Mouse (Mus musculus) ES-E14 (cell line): ENCODE results near the gene Ddah2. TPM values are rescaled to one million over a fixed set of nuclear protein-coding genes. Genes with fewer than 3 reads are reported as not detected.
"Not testable (repeated sequence)": the region's sequence is repeated elsewhere in the genome, so short reads cannot be mapped to it uniquely, and the experiment has no call there.

Experiments used
- DNase-seq: peaks from one replicate; pipeline ENCODE4 v3.0.0-alpha.2; 2013; ENCODE audit warnings: low read depth, low spot score
- H3K27ac ChIP-seq: 2 replicates; pipeline ENCODE4 v1.5.1; 2012; ENCODE audit warnings: low read depth, mild to moderate bottlenecking, low read length, moderate library complexity, mixed read lengths; ENCODE audit not compliant: poor library complexity, insufficient read depth, severe bottlenecking
- H3K36me3 ChIP-seq: 2 replicates; pipeline ENCODE4 v1.6.1; 2012; ENCODE audit warnings: mild to moderate bottlenecking, low read length, moderate library complexity, mixed read lengths; ENCODE audit not compliant: control insufficient read depth, poor library complexity, insufficient read depth, severe bottlenecking
- H3K4me1 ChIP-seq, 2 experiments: fragments of 150-350 bp in 1 of 2; sonication (generic) in 1 of 2; 2 replicates each; pipeline ENCODE4 v1.6.1; 2012; ENCODE audit warnings: low read length in 2 of 2, mild to moderate bottlenecking in 1 of 2, mixed read lengths in 1 of 2; ENCODE audit not compliant: control insufficient read depth in 2 of 2, insufficient read depth in 2 of 2, poor library complexity in 1 of 2
- H3K4me3 ChIP-seq, 2 experiments: fragments of 150-350 bp in 1 of 2; sonication (generic) in 1 of 2; 2 replicates each; pipeline ENCODE4 v1.5.1; 2012; ENCODE audit warnings: low read length in 2 of 2, low read depth in 1 of 2, mild to moderate bottlenecking in 1 of 2, mixed read lengths in 1 of 2; ENCODE audit not compliant: insufficient read depth in 1 of 2, poor library complexity in 1 of 2, severe bottlenecking in 1 of 2
- H3K9ac ChIP-seq: 2 replicates; pipeline ENCODE4 v1.6.1; 2012; ENCODE audit warnings: low read depth, mild to moderate bottlenecking, low read length, mixed read lengths; ENCODE audit not compliant: poor library complexity, insufficient read depth, severe bottlenecking
- H3K9me3 ChIP-seq: fragments of 150-350 bp; sonication (generic); 2 replicates; pipeline ENCODE4 v1.6.1; 2012; ENCODE audit warnings: low read depth, mild to moderate bottlenecking, low read length; ENCODE audit not compliant: control insufficient read depth, insufficient read depth
- CHD2 ChIP-seq: IDR thresholded peaks from 2 replicates; pipeline ENCODE4 v1.6.1; 2014; ENCODE audit warnings: mild to moderate bottlenecking, low read depth, low read length, inconsistent platforms
- HCFC1 ChIP-seq: IDR thresholded peaks from 2 replicates; pipeline ENCODE4 v1.6.1; 2012; ENCODE audit warnings: low read length, inconsistent platforms, borderline replicate concordance; ENCODE audit not compliant: insufficient read depth
- MAFK ChIP-seq: IDR thresholded peaks from 2 replicates; pipeline ENCODE4 v1.6.1; 2014; ENCODE audit warnings: mild to moderate bottlenecking, low read depth, low read length, inconsistent platforms; ENCODE audit not compliant: insufficient read depth
- ZC3H11A ChIP-seq: IDR thresholded peaks from 2 replicates; pipeline ENCODE4 v1.6.1; 2012; ENCODE audit warnings: low read depth, mild to moderate bottlenecking, inconsistent platforms, low read length, borderline replicate concordance
- ZNF384 ChIP-seq: IDR thresholded peaks from 2 replicates; pipeline ENCODE4 v1.6.1; 2012; ENCODE audit warnings: low read depth, low read length, inconsistent platforms
- in situ Hi-C, 2 experiments: fragments of 600-800 bp; cut with MboI; formaldehyde crosslinking; loops; one replicate each; pipeline ENCODE4 v1.15.1; 2025; ENCODE audit warnings: low sequenced_read_pairs in 2 of 2, inconsistent platforms in 1 of 2; ENCODE audit not compliant: unreplicated experiment in 2 of 2
- total RNA-seq: library from RNA; depleted of rRNA; stranded (reverse); fragments of 300-350 nt; gene quantifications from 2 replicates; pipeline ENCODE4 v1.2.3, GENCODE M21; 2012

The Ddah2 gene
- total RNA-seq, 1 experiment: 45.0 TPM

GRCm38 (mm10) chr17:35031880-35032279 is 27.0 kb upstream of the Ddah2 start:
- no peaks in the 10 kb centered on the region for H3K36me3 ChIP-seq
- H3K27ac ChIP-seq: no peak overlapping the region
- H3K9ac ChIP-seq: no peak overlapping the region
- in situ Hi-C loops: no loop called here
- no peak overlapping the region for H3K4me3 ChIP-seq
- no peak for DNase-seq
- H3K4me1 ChIP-seq: peaks cover 0 to 19% of the 10 kb centered on the region in 2 experiments; a peak in 2 of 4 replicates
- no peak for TF ChIP-seq HCFC1
- TF ChIP-seq MAFK: no peak
- no peak for TF ChIP-seq ZNF384
- no peak for TF ChIP-seq ZC3H11A
- no peak for TF ChIP-seq CHD2
- no peaks in the 10 kb centered on the region for H3K9me3 ChIP-seq

- TF ChIP-seq CHD2 (no peak), ZC3H11A (no peak), ZNF384 (no peak)
- DNase-seq: no peak
- in situ Hi-C loops: no loop called here
- H3K4me3 ChIP-seq: no peak overlapping the region
- no peak overlapping the region for H3K27ac ChIP-seq
- H3K9ac ChIP-seq: no peak overlapping the region
- peaks cover 0 to 15% of the 10 kb centered on the region in 2 experiments; a peak in 2 of 4 replicates for H3K4me1 ChIP-seq
- H3K36me3 ChIP-seq: no peaks in the 10 kb centered on the region
- H3K9me3 ChIP-seq: no peaks in the 10 kb centered on the region
Observed at GRCm38 (mm10) chr17:35032323-35032870, 26.4 kb upstream of the Ddah2 start.

- H3K9me3 ChIP-seq, H3K9ac ChIP-seq, DNase-seq, H3K4me3 ChIP-seq, H3K27ac ChIP-seq, H3K36me3 ChIP-seq, in situ Hi-C loops: not testable (repeated sequence)
- peaks cover 0 to 11% of the 10 kb centered on the region in 2 experiments; a peak in 1 of 4 replicates for H3K4me1 ChIP-seq
Observed at GRCm38 (mm10) chr17:35033703-35034102, 25.1 kb upstream of the Ddah2 start.

GRCm38 (mm10) chr17:35034896-35035295 is 23.9 kb upstream of the Ddah2 start:
- H3K9ac ChIP-seq: no peak overlapping the region
- H3K4me1 ChIP-seq: peaks cover 0 to 6% of the 10 kb centered on the region in 2 experiments; a peak in 1 of 4 replicates
- in situ Hi-C loops: no loop called here
- H3K36me3 ChIP-seq: no peaks in the 10 kb centered on the region
- H3K4me3 ChIP-seq: no peak overlapping the region
- no peaks in the 10 kb centered on the region for H3K9me3 ChIP-seq
- DNase-seq: no peak
- H3K27ac ChIP-seq: no peak overlapping the region
- TF ChIP-seq ZNF384: no peak
- TF ChIP-seq MAFK: no peak
- no peak for TF ChIP-seq CHD2
- no peak for TF ChIP-seq ZC3H11A
- TF ChIP-seq HCFC1: no peak

GRCm38 (mm10) chr17:35039121-35039873 is 19.5 kb upstream of the Ddah2 start:
- no peaks in the 10 kb centered on the region for H3K36me3 ChIP-seq
- no peak for DNase-seq
- H3K9me3 ChIP-seq: no peaks in the 10 kb centered on the region
- H3K4me1 ChIP-seq: no peaks in the 10 kb centered on the region
- no peak overlapping the region for H3K9ac ChIP-seq
- H3K27ac ChIP-seq: no peak overlapping the region
- H3K4me3 ChIP-seq: no peak overlapping the region
- in situ Hi-C loops: no loop called here
- TF ChIP-seq MAFK (no peak), ZC3H11A (no peak), ZNF384 (no peak), CHD2 (no peak), HCFC1 (no peak)
